9 mouse cellular contexts compared by ENCODE assay signal in genomic region chr17:67274531-67275094, GRCm38 (mm10).
A peak's percentile ranks its signal among the peaks of the same experiment; 100 is the strongest.
DNase-seq lines count a peak whose midpoint lies in the region; ATAC-seq and TF ChIP-seq lines count a peak whose summit lies in the region.
"Had no signal": no experiment of that assay in that cellular context is flagged by ENCODE, and none has a peak within 500 bp of the region (broad histone marks: within the 10 kb centered on the region; RNA-seq: fewer than 3 reads in every experiment).

No protein-coding gene starts in this region.

- 36% methylated on average over 21 of the region's 21 CpGs for WGBS in kidney, postnatal 0 days

- no peaks in the 10 kb centered on the region for H3K27me3 ChIP-seq in kidney, postnatal 0 days (ENCODE audit: insufficient read depth, low read length)
- H3K27me3 ChIP-seq: lung, embryonic 15.5 days had no signal

- DNase-seq in kidney, postnatal 0 days (ENCODE audit: low spot score): peak; percentile 17
- no peak for DNase-seq in kidney, adult 8-10 months
- peak; percentile 81 to 89 for DNase-seq in cerebellum, postnatal 14 days
- peak; percentile 34 for DNase-seq in heart, postnatal 25 days (ENCODE audit: low spot score)
- DNase-seq in left cerebral cortex, postnatal 14 days (ENCODE audit: low spot score in 2 of 2): peak; percentile 29 to 46
- peak; percentile 42 for DNase-seq in right cerebral cortex, postnatal 4 days
- DNase-seq in B cell, adult 2 months: no peak
- DNase-seq in spleen, postnatal 14 days (ENCODE audit: low spot score in 2 of 2): no peak

- no peak for TF ChIP-seq CTCF in kidney, postnatal 0 days (IDR thresholded peaks at IDR 0.05; ENCODE audit: low read depth)

- H3K4me1 ChIP-seq in kidney, postnatal 0 days (replicated peaks; ENCODE audit: insufficient read depth, low read length): no peaks in the 10 kb centered on the region

- H3K4me3 ChIP-seq in kidney, postnatal 0 days (replicated peaks; ENCODE audit: low read depth, low read length): no peak overlapping the region
- H3K4me3 ChIP-seq: lung, embryonic 15.5 days had no signal

- no peak for ATAC-seq in kidney, postnatal 0 days (replicated peaks; ENCODE audit: low FRiP score, low read depth)

- H3K9ac ChIP-seq in kidney, postnatal 0 days (ENCODE audit: low read depth, low read length): no peak overlapping the region
- H3K9ac ChIP-seq: lung, embryonic 15.5 days had no signal

- peak overlapping the region; percentile 13; the same call in 1 of the 2 replicates for H3K4me2 ChIP-seq in kidney, postnatal 0 days (ENCODE audit: low read length)
- H3K4me2 ChIP-seq: lung, embryonic 15.5 days had no signal

- no peaks in the 10 kb centered on the region for H3K9me3 ChIP-seq in kidney, postnatal 0 days (replicated peaks; ENCODE audit: low read length)
- H3K9me3 ChIP-seq: lung, embryonic 15.5 days had no signal

- intact Hi-C loops in heart, postnatal 25 days (cut with DNase I): loop anchor here (5.0 kb wide), 2 partner anchors 33 to 78 kb away; partner anchors contain the start of gene Ptprm
- intact Hi-C loops in left cerebral cortex, postnatal 14 days (cut with DNase I): no loop called here

- no peak overlapping the region for H3K27ac ChIP-seq in kidney, postnatal 0 days
- H3K27ac ChIP-seq: lung, embryonic 15.5 days had no signal

- H3K36me3 ChIP-seq in kidney, postnatal 0 days (ENCODE audit: insufficient read depth, low read length): no peaks in the 10 kb centered on the region
- H3K36me3 ChIP-seq: lung, embryonic 15.5 days had no signal

Comparison
In these comparisons a context has a peak if more than half of its experiments do, and no peak if none do; other contexts are left out.
1. DNase-seq: peak in kidney, postnatal 0 days (single experiment), cerebellum, postnatal 14 days (2 of 2), heart, postnatal 25 days (single experiment), left cerebral cortex, postnatal 14 days (2 of 2) and right cerebral cortex, postnatal 4 days (single experiment); none in kidney, adult 8-10 months (0 of 2), B cell, adult 2 months (0 of 2) and spleen, postnatal 14 days (0 of 2).